9 mouse cellular contexts compared by ENCODE assay signal in genomic region chr16:35918721-35919543, GRCm38 (mm10). TPM values are rescaled to one million over a fixed set of nuclear protein-coding genes. Genes with fewer than 3 reads are reported as not detected.
A peak's percentile ranks its signal among the peaks of the same experiment; 100 is the strongest.
DNase-seq lines count a peak whose midpoint lies in the region; ATAC-seq and TF ChIP-seq lines count a peak whose summit lies in the region.
"Had no signal": no experiment of that assay in that cellular context is flagged by ENCODE, and none has a peak within 500 bp of the region (broad histone marks: within the 10 kb centered on the region; RNA-seq: fewer than 3 reads in every experiment).

No protein-coding gene starts in this region.

- TF ChIP-seq EP300 in stomach, postnatal 0 days (optimal IDR thresholded peaks at IDR 0.05) = no peak

- no peak overlapping the region for H3K9ac ChIP-seq in heart, embryonic 16.5 days (ENCODE audit: low read length)
- no peak overlapping the region for H3K9ac ChIP-seq in stomach, postnatal 0 days (ENCODE audit: low read length)
- H3K9ac ChIP-seq: heart, embryonic 12.5 days had no signal

- WGBS in heart, embryonic 16.5 days = 79% methylated on average over 6 of the region's 6 CpGs
- 74% methylated on average over 6 of the region's 6 CpGs for WGBS in stomach, postnatal 0 days

- DNase-seq in heart, postnatal 14 days = no peak
- peak; percentile 18 for DNase-seq in Muller cell, postnatal 12 days (ENCODE audit: inconsistent ontology term)
- peak; percentile 16 for DNase-seq in lung, postnatal 10 days
- no peak for DNase-seq in stomach, postnatal 0 days (ENCODE audit: low spot score)
- no peak for DNase-seq in cerebellum, adult 18-20 months
- DNase-seq in cerebellum, adult 11 months = no peak

- no peak overlapping the region for H3K27ac ChIP-seq in heart, embryonic 16.5 days (ENCODE audit: low read length)
- H3K27ac ChIP-seq in stomach, postnatal 0 days (replicated peaks) = no peak overlapping the region

- H3K9me3 ChIP-seq in heart, embryonic 16.5 days (replicated peaks; ENCODE audit: control insufficient read depth, low read length) = no peaks in the 10 kb centered on the region
- H3K9me3 ChIP-seq in stomach, postnatal 0 days (ENCODE audit: control insufficient read depth, low read length) = no peaks in the 10 kb centered on the region
- H3K9me3 ChIP-seq: heart, embryonic 12.5 days had no signal

- TF ChIP-seq CTCF in stomach, postnatal 0 days (IDR thresholded peaks at IDR 0.05; ENCODE audit: low read depth) = no peak

- intact Hi-C loops in heart, postnatal 14 days (cut with DNase I) = no loop called here

- H3K36me3 ChIP-seq in heart, embryonic 16.5 days (ENCODE audit: control insufficient read depth, insufficient read depth) = no peaks in the 10 kb centered on the region
- no peaks in the 10 kb centered on the region for H3K36me3 ChIP-seq in stomach, postnatal 0 days (ENCODE audit: control insufficient read depth, insufficient read depth, low read length)
- H3K36me3 ChIP-seq: heart, embryonic 12.5 days had no signal

- no peaks in the 10 kb centered on the region for H3K27me3 ChIP-seq in heart, embryonic 16.5 days (ENCODE audit: control insufficient read depth, insufficient read depth, low read length)
- no peaks in the 10 kb centered on the region for H3K27me3 ChIP-seq in stomach, postnatal 0 days (ENCODE audit: control insufficient read depth, insufficient read depth, low read length)
- H3K27me3 ChIP-seq: heart, embryonic 12.5 days had no signal

- peak overlapping the region; percentile 14; the same call in 1 of the 2 replicates for H3K4me2 ChIP-seq in heart, embryonic 16.5 days (ENCODE audit: low read depth, low read length)
- H3K4me2 ChIP-seq in stomach, postnatal 0 days (replicated peaks; ENCODE audit: low read depth) = no peak overlapping the region
- H3K4me2 ChIP-seq: heart, embryonic 12.5 days had no signal

- H3K4me3 ChIP-seq in heart, embryonic 16.5 days (ENCODE audit: low read length) = no peak overlapping the region
- no peak overlapping the region for H3K4me3 ChIP-seq in stomach, postnatal 0 days (ENCODE audit: low read depth, low read length)
- H3K4me3 ChIP-seq: heart, embryonic 12.5 days had no signal

- ATAC-seq in heart, embryonic 16.5 days (replicated peaks; ENCODE audit: extremely low read depth, insufficient read depth, low FRiP score) = no peak
- ATAC-seq in stomach, postnatal 0 days (ENCODE audit: low FRiP score, low TSS enrichment) = 0 out of 2 replicates have a peak, but pooled peaks have one; percentile 35
- no peak for ATAC-seq in frontal cortex, adult (ENCODE audit: low TSS enrichment)

- H3K4me1 ChIP-seq in heart, embryonic 16.5 days (ENCODE audit: control insufficient read depth, insufficient read depth, low read length) = peaks cover 5% of the 10 kb centered on the region; the same call in 1 of the 2 replicates
- H3K4me1 ChIP-seq in stomach, postnatal 0 days (replicated peaks; ENCODE audit: control insufficient read depth, insufficient read depth) = no peaks in the 10 kb centered on the region

RNA-seq across cellular contexts. Expression of gene Parp9, which starts 19.3 kb away (rescaled TPM):
- 11.0 and 15.4 TPM in 2 replicates for polyA plus RNA-seq in heart, embryonic 16.5 days (2015; fragmentation: Nextera tagmentation; extraction: Ambion mirVana)
- 10 to 100 TPM; 11.5 to 13.0 TPM for total RNA-seq in heart, postnatal 14 days (2021)
- 9.5 and 9.8 TPM in 2 replicates for polyA plus RNA-seq in stomach, postnatal 0 days (2015; fragmentation: Nextera tagmentation; extraction: Ambion mirVana)

RNA-seq across cellular contexts. Expression of gene Dtx3l, which starts 20.0 kb away (rescaled TPM):
- polyA plus RNA-seq in heart, embryonic 16.5 days (2015; fragmentation: Nextera tagmentation; extraction: Ambion mirVana) = 7.7 and 9.4 TPM in 2 replicates
- 1 to 10 TPM; 9.4 to 9.9 TPM for total RNA-seq in heart, postnatal 14 days (2021)
- 4.4 and 4.9 TPM in 2 replicates for polyA plus RNA-seq in stomach, postnatal 0 days (2015; fragmentation: Nextera tagmentation; extraction: Ambion mirVana)

RNA-seq across cellular contexts. Expression of gene Parp14, which starts 47.6 kb away (rescaled TPM):
- 1.7 and 2.5 TPM in 2 replicates for polyA plus RNA-seq in heart, embryonic 16.5 days (2015; fragmentation: Nextera tagmentation; extraction: Ambion mirVana)
- total RNA-seq in heart, postnatal 14 days (2021) = 10 to 100 TPM in 1 of 2 experiments, 1 to 10 TPM in 1; 9.8 to 10.0 TPM
- polyA plus RNA-seq in stomach, postnatal 0 days (2015; fragmentation: Nextera tagmentation; extraction: Ambion mirVana) = 1.4 and 1.7 TPM in 2 replicates

RNA-seq across cellular contexts. Expression of gene Kpna1, which starts 59.6 kb away (rescaled TPM):
- polyA plus RNA-seq in heart, embryonic 16.5 days (2015; fragmentation: Nextera tagmentation; extraction: Ambion mirVana) = 41.4 and 43.5 TPM in 2 replicates
- total RNA-seq in heart, postnatal 14 days (2021) = 10 to 100 TPM; 89.2 to 91.3 TPM
- polyA plus RNA-seq in stomach, postnatal 0 days (2015; fragmentation: Nextera tagmentation; extraction: Ambion mirVana) = 19.5 and 20.3 TPM in 2 replicates

Comparison
In these comparisons a context has a peak if more than half of its experiments do, and no peak if none do; other contexts are left out.
1. DNase-seq: peak in Muller cell, postnatal 12 days (single experiment) and lung, postnatal 10 days (single experiment); none in heart, postnatal 14 days (0 of 2), stomach, postnatal 0 days (single experiment), cerebellum, adult 18-20 months (0 of 2) and cerebellum, adult 11 months (single experiment).